Mouse (Mus musculus): ENCODE measurements around the gene Caap1. TPM values are rescaled to one million over a fixed set of nuclear protein-coding genes. Genes with fewer than 3 reads are reported as not detected.
A peak's percentile ranks its signal among the peaks of the same experiment; 100 is the strongest.

The Caap1 gene
- polyA plus RNA-seq (2015; fragmentation: Nextera tagmentation; extraction: Ambion mirVana) = 9.3 and 9.8 TPM in 2 replicates

- no peaks in the 10 kb centered on the region for H3K27me3 ChIP-seq (replicated peaks; ENCODE audit: control insufficient read depth, insufficient read depth, low read length)
- TF ChIP-seq CTCF (IDR thresholded peaks at IDR 0.05; ENCODE audit: low read depth) = no peak
- H3K9ac ChIP-seq (ENCODE audit: low read depth, low read length) = peak within 1 kb of the TSS; percentile 89
- H3K4me2 ChIP-seq (replicated peaks; ENCODE audit: low read depth) = peak within 1 kb of the TSS; percentile 71
- no peaks in the 10 kb centered on the region; the same call in 1 of the 2 replicates for H3K4me1 ChIP-seq (replicated peaks; ENCODE audit: control insufficient read depth, insufficient read depth, low read length)
- H3K4me3 ChIP-seq (ENCODE audit: low read depth, low read length) = peak within 1 kb of the TSS; percentile 100
- H3K36me3 ChIP-seq (ENCODE audit: control insufficient read depth, insufficient read depth) = no peaks in the 10 kb centered on the region
- peak within 1 kb of the TSS; percentile 82 for H3K27ac ChIP-seq (ENCODE audit: low read depth, low read length)
- peak; percentile 99 for ATAC-seq
- WGBS = 2% methylated on average over 63 of the region's 83 CpGs
- no peaks in the 10 kb centered on the region for H3K9me3 ChIP-seq (ENCODE audit: control insufficient read depth)
Measured at GRCm38 (mm10) chr4:94556265-94557054, at the start of gene Caap1, which contains the start of gene Gm10306. Gene Caap1 (minus strand): TSS chr4:94556796. Gene Gm10306 (plus strand): TSS chr4:94556546.

DNA sequence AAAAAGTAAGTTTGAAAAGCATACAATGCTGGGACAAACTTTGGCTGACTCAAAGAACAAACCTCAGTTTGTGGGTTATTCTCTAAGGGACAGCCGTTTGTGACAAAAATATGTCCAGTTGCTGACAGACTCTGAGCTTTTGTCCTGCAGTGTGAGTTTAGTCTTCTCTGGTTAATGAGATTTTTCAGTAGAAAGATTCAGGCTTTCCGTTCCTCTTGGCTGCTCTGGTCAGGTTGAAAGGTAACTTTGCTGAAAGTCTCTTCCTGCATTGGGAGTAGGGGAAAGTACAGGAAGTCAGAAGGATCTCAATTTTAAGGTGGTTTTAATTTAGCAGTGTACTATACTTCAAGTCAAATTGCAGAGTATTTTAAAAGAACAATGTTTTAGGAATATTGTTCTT lies 49.0 kb upstream of the Caap1 start:
- ATAC-seq = no peak
- Histone ChIP-seq H3K9ac (ENCODE audit: low read depth, low read length) (no peak overlapping the region), H3K4me1 (replicated peaks; ENCODE audit: control insufficient read depth, insufficient read depth, low read length) (peaks cover 3% of the 10 kb centered on the region; the same call in 1 of the 2 replicates), H3K27ac (ENCODE audit: low read depth, low read length) (no peak overlapping the region), H3K9me3 (ENCODE audit: control insufficient read depth) (no peaks in the 10 kb centered on the region), H3K27me3 (replicated peaks; ENCODE audit: control insufficient read depth, insufficient read depth, low read length) (no peaks in the 10 kb centered on the region), H3K36me3 (ENCODE audit: control insufficient read depth, insufficient read depth) (no peaks in the 10 kb centered on the region), H3K4me2 (replicated peaks; ENCODE audit: low read depth) (no peak overlapping the region), H3K4me3 (ENCODE audit: low read depth, low read length) (no peak overlapping the region)
- TF ChIP-seq CTCF (IDR thresholded peaks at IDR 0.05; ENCODE audit: low read depth) = no peak
- 87% methylated on average over 2 of the region's 2 CpGs for WGBS

GRCm38 (mm10) chr4:94604452-94605019 lies 47.9 kb upstream of the Caap1 start:
- 91% methylated on average over 2 of the region's 2 CpGs for WGBS
- no peaks in the 10 kb centered on the region for H3K9me3 ChIP-seq (ENCODE audit: control insufficient read depth)
- TF ChIP-seq CTCF (IDR thresholded peaks at IDR 0.05; ENCODE audit: low read depth) = no peak

GRCm38 (mm10) chr4:94603031-94603629 lies 46.5 kb upstream of the Caap1 start, which contains the start of gene Plaa:
Gene Plaa (minus strand): TSS chr4:94603244.
- Histone ChIP-seq H3K36me3 (ENCODE audit: control insufficient read depth, insufficient read depth) (no peaks in the 10 kb centered on the region), H3K9ac (ENCODE audit: low read depth, low read length) (peak within 1 kb of the TSS; percentile 65), H3K4me3 (ENCODE audit: low read depth, low read length) (peak within 1 kb of the TSS; percentile 80), H3K4me2 (replicated peaks; ENCODE audit: low read depth) (peak within 1 kb of the TSS; percentile 73), H3K27ac (ENCODE audit: low read depth, low read length) (peak within 1 kb of the TSS; percentile 78), H3K9me3 (ENCODE audit: control insufficient read depth) (no peaks in the 10 kb centered on the region), H3K4me1 (replicated peaks; ENCODE audit: control insufficient read depth, insufficient read depth, low read length) (peaks cover 3% of the 10 kb centered on the region; the same call in 1 of the 2 replicates), H3K27me3 (replicated peaks; ENCODE audit: control insufficient read depth, insufficient read depth, low read length) (no peaks in the 10 kb centered on the region)
- peak; percentile 98 for ATAC-seq
- TF ChIP-seq CTCF (IDR thresholded peaks at IDR 0.05; ENCODE audit: low read depth) = no peak
- WGBS = under 1% methylated on average over 61 of the region's 61 CpGs

More at GRCm38 (mm10) chr4:94604452-94605019, 47.9 kb upstream of the Caap1 start:
- Histone ChIP-seq H3K9ac (ENCODE audit: low read depth, low read length) (no peak overlapping the region), H3K4me2 (replicated peaks; ENCODE audit: low read depth) (no peak overlapping the region), H3K27ac (ENCODE audit: low read depth, low read length) (no peak overlapping the region), H3K36me3 (ENCODE audit: control insufficient read depth, insufficient read depth) (no peaks in the 10 kb centered on the region), H3K4me3 (ENCODE audit: low read depth, low read length) (no peak overlapping the region), H3K27me3 (replicated peaks; ENCODE audit: control insufficient read depth, insufficient read depth, low read length) (no peaks in the 10 kb centered on the region), H3K4me1 (replicated peaks; ENCODE audit: control insufficient read depth, insufficient read depth, low read length) (peaks cover 3% of the 10 kb centered on the region; the same call in 1 of the 2 replicates)
- ATAC-seq = no peak

- H3K9ac ChIP-seq (ENCODE audit: low read depth, low read length) = peak overlapping the region; percentile 65
- WGBS = 0% methylated on average over 27 of the region's 33 CpGs
- no peaks in the 10 kb centered on the region for H3K36me3 ChIP-seq (ENCODE audit: control insufficient read depth, insufficient read depth)
- H3K4me3 ChIP-seq (ENCODE audit: low read depth, low read length) = peak overlapping the region; percentile 80
- peak overlapping the region; percentile 78 for H3K27ac ChIP-seq (ENCODE audit: low read depth, low read length)
- no peak for TF ChIP-seq CTCF (IDR thresholded peaks at IDR 0.05; ENCODE audit: low read depth)
- peak overlapping the region; percentile 73 for H3K4me2 ChIP-seq (replicated peaks; ENCODE audit: low read depth)
- ATAC-seq = peak; percentile 74
- H3K27me3 ChIP-seq (replicated peaks; ENCODE audit: control insufficient read depth, insufficient read depth, low read length) = no peaks in the 10 kb centered on the region
- peaks cover 3% of the 10 kb centered on the region; the same call in 1 of the 2 replicates for H3K4me1 ChIP-seq (replicated peaks; ENCODE audit: control insufficient read depth, insufficient read depth, low read length)
- no peaks in the 10 kb centered on the region for H3K9me3 ChIP-seq (ENCODE audit: control insufficient read depth)
Measured at GRCm38 (mm10) chr4:94602496-94603030, 46.0 kb upstream of the Caap1 start.
